Mouse (Mus musculus): ENCODE results near the gene Zcchc4. TPM values are rescaled to one million over a fixed set of nuclear protein-coding genes. Genes with fewer than 3 reads are reported as not detected.

Zcchc4 gene
- polyA plus RNA-seq, 1 experiment from 2014 or later: 13.0 TPM

DNA sequence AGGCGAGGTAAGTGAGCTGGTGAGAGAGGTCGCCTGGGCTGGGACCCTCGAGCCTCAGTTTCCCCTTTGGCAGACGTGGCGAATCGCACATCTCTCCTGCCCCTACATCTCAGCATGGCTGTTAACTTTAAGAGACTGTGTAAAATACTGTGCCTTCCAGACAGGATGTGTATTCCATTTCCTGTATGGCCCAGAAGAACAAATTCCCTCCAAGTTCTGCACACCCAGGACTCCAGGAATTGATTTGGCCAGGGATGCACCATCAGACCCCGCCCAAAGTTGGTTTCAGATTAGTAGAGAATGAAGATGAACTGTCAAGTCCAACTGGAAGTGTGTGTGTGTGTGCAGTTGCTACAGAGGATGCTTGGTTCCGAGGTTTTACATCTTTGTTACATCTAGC is 59.2 kb downstream of the Zcchc4 start:
- 6% methylated on average over 8 of the region's 8 CpGs for WGBS
- Histone ChIP-seq H3K4me3 (replicated peaks) (peak overlapping the region; percentile 72), H3K27me3 (replicated peaks) (no peaks in the 10 kb centered on the region), H3K4me2 (peak overlapping the region; percentile 64), H3K9ac (peak overlapping the region; percentile 82), H3K4me1 (peaks cover 11% of the 10 kb centered on the region), H3K9me3 (no peaks in the 10 kb centered on the region), H3K27ac (peak overlapping the region; percentile 92), H3K36me3 (peaks cover 19% of the 10 kb centered on the region; the same call in 1 of the 2 replicates)
- ATAC-seq (ENCODE audit: insufficient read depth, low FRiP score, low read depth): no peak

DNA sequence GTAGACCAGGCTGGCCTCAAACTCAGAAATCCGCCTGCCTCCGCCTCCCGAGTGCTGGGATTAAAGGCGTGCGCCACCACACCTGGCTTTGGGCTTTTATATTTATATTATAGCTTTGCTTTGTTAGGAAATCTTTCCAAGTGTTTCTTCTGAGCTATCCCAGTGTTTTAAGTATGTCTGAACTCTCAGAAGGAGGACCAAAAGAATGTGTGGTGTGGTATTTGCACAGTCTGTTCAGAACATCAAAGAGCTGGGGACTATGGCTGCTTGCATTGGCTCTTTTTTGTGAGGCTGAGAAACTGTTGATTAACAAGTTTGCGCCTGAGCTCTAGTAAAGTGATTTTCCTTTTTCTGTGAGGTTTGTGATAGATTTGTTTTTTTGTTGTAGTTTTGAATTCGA is 69.1 kb downstream of the Zcchc4 start:
- Histone ChIP-seq H3K27me3 (replicated peaks) (no peaks in the 10 kb centered on the region), H3K4me2 (no peak overlapping the region), H3K36me3 (peaks cover 25% of the 10 kb centered on the region), H3K9me3 (no peaks in the 10 kb centered on the region), H3K4me1 (no peaks in the 10 kb centered on the region), H3K9ac (no peak overlapping the region), H3K4me3 (replicated peaks) (no peak overlapping the region), H3K27ac (no peak overlapping the region)
- WGBS: 81% methylated on average over 7 of the region's 7 CpGs
- ATAC-seq (ENCODE audit: insufficient read depth, low FRiP score, low read depth): no peak

GRCm38 (mm10) chr5:52855727-52856126 is 80.5 kb downstream of the Zcchc4 start:
- Histone ChIP-seq H3K4me3 (replicated peaks) (no peak overlapping the region), H3K9me3 (no peaks in the 10 kb centered on the region), H3K27ac (no peak overlapping the region), H3K27me3 (replicated peaks) (no peaks in the 10 kb centered on the region), H3K4me1 (no peaks in the 10 kb centered on the region), H3K9ac (no peak overlapping the region), H3K4me2 (no peak overlapping the region), H3K36me3 (peaks cover 37% of the 10 kb centered on the region)
- WGBS: 87% methylated on average over 5 of the region's 5 CpGs
- no peak for ATAC-seq (ENCODE audit: insufficient read depth, low FRiP score, low read depth)

- Histone ChIP-seq H3K27me3 (replicated peaks) (no peaks in the 10 kb centered on the region), H3K27ac (no peak overlapping the region), H3K9ac (no peak overlapping the region), H3K9me3 (no peaks in the 10 kb centered on the region), H3K4me3 (replicated peaks) (no peak overlapping the region), H3K4me2 (no peak overlapping the region), H3K36me3 (peaks cover 51% of the 10 kb centered on the region), H3K4me1 (peaks cover 3% of the 10 kb centered on the region; the same call in 1 of the 2 replicates)
- no peak for ATAC-seq (ENCODE audit: insufficient read depth, low FRiP score, low read depth)
- 87% methylated on average over 8 of the region's 8 CpGs for WGBS
Observed at GRCm38 (mm10) chr5:52864446-52864845, 89.2 kb downstream of the Zcchc4 start.

- H3K4me1 ChIP-seq: peaks cover 3% of the 10 kb centered on the region; the same call in 1 of the 2 replicates
- peaks cover 41% of the 10 kb centered on the region for H3K36me3 ChIP-seq
- WGBS: 37% methylated on average over 9 of the region's 9 CpGs
- peak overlapping the region; percentile 64 for H3K27ac ChIP-seq
- no peaks in the 10 kb centered on the region for H3K27me3 ChIP-seq (replicated peaks)
- no peak overlapping the region for H3K4me3 ChIP-seq (replicated peaks)
- no peak overlapping the region for H3K9ac ChIP-seq
- H3K9me3 ChIP-seq: no peaks in the 10 kb centered on the region
- peak; percentile 81; the same call in 1 of the 2 replicates for ATAC-seq (ENCODE audit: insufficient read depth, low FRiP score, low read depth)
- no peak overlapping the region for H3K4me2 ChIP-seq
Observed at GRCm38 (mm10) chr5:52865825-52866224, 90.6 kb downstream of the Zcchc4 start.

DNA sequence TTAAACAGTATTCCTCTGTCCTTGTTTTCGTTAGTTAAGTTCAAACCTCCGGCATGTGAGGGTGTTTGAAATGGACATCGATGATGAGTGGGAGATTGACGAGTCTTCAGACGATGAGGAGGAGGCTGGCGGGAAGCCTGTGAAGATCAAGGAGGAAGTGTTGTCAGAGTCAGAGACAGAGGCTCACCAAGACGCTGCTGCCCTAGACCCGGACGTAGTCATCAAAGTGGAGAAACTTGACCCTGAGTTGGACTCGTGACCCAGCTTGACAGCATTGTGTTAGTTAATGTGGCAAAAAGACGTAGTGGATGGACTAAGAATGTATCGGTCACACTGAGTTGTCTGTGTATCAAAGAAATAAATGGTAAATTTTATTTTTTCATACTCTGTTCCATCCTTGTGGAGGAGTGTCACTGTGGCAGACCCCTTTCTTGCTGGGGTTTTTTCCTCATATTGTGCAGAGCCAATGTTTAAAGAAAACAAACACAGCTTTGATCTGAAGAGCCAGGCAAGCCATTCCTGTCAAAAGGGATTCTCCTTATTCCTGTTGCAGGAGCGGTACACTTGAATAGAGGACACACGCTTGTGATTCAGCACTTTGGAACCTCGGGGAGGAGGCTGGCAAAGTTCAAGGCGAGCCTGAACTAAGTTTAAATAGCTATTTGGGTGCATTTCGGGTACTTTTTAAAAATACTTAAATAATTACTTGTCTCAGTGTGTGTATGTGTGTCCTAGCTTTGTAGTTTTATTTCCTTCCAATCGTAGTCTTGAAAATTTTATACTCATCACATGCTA is 91.3 kb downstream of the Zcchc4 start:
- H3K9ac ChIP-seq: no peak overlapping the region
- ATAC-seq (ENCODE audit: insufficient read depth, low FRiP score, low read depth): no peak
- 79% methylated on average over 18 of the region's 18 CpGs for WGBS
- no peaks in the 10 kb centered on the region for H3K27me3 ChIP-seq (replicated peaks)
- no peak overlapping the region for H3K27ac ChIP-seq
- H3K4me2 ChIP-seq: no peak overlapping the region
- no peaks in the 10 kb centered on the region for H3K9me3 ChIP-seq
- H3K36me3 ChIP-seq: peaks cover 37% of the 10 kb centered on the region
- peaks cover 3% of the 10 kb centered on the region; the same call in 1 of the 2 replicates for H3K4me1 ChIP-seq
- H3K4me3 ChIP-seq (replicated peaks): no peak overlapping the region

DNA sequence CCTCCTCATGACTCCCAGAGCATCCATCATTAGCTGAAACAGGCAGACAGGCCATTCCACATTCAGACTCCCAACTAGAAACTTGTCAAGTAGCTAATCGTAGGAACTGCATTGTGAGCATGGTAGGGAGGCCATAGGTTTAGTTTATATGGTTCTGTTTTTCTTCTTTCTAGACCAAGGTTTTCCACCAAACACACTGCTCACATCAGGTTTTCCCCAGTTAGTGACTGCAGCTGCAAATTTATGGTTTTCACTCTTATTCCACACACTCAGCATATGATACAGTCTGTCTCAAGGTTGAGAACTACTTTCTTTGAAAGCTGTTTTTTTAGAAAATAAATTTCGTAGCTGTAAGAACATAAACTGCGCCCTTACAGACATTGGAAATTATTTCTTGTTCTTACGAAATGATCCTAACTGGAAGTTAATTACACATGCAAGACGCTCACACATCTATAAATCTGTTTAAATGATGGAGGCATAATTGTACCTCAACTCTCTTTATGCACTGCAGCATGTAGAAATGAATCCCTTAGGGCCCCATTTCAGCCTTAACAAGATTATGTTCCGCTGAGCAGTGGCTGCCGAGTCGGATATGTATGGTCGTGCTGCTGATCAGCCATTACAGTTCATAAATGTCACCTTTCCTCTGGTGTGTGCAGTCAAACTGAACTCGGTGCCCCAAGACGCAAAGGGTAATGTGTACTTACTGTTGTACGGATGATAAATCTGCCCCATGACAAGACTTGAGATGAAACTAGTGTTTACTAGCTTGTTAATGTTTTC is 93.9 kb downstream of the Zcchc4 start:
- Histone ChIP-seq H3K27ac (no peak overlapping the region), H3K9ac (no peak overlapping the region), H3K4me3 (replicated peaks) (no peak overlapping the region), H3K4me1 (peaks cover 3% of the 10 kb centered on the region; the same call in 1 of the 2 replicates), H3K9me3 (no peaks in the 10 kb centered on the region), H3K36me3 (peaks cover 25% of the 10 kb centered on the region), H3K27me3 (replicated peaks) (no peaks in the 10 kb centered on the region), H3K4me2 (no peak overlapping the region)
- ATAC-seq (ENCODE audit: insufficient read depth, low FRiP score, low read depth): no peak
- 78% methylated on average over 12 of the region's 12 CpGs for WGBS

- Histone ChIP-seq H3K36me3 (peaks cover 17% of the 10 kb centered on the region), H3K4me2 (no peak overlapping the region), H3K4me3 (replicated peaks) (no peak overlapping the region), H3K27me3 (replicated peaks) (no peaks in the 10 kb centered on the region), H3K9me3 (no peaks in the 10 kb centered on the region), H3K27ac (no peak overlapping the region), H3K4me1 (no peaks in the 10 kb centered on the region), H3K9ac (no peak overlapping the region)
- ATAC-seq (ENCODE audit: insufficient read depth, low FRiP score, low read depth): no peak
- 24% methylated on average over 1 of the region's 1 CpGs for WGBS
Observed at GRCm38 (mm10) chr5:52871461-52871860, 96.3 kb downstream of the Zcchc4 start.

DNA sequence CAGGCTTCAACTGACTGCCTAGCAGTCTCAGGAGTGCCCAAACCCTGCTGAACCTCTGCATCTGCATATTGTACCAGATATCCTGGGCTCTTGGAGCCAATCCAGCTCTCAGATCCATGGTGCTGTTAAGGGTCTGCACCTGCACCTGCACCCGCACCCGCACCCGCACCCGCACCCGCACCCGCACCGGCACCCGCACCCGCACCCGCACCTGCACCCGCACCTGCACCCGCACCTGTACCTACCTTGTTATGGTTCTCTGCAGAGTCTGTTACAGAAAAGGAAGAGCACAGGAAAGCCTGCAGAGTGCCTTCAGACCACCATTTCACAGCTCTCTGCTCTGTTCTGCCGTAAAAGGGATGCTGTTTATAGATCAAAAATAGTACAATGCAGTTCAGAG is 96.8 kb downstream of the Zcchc4 start:
- Histone ChIP-seq H3K27ac (no peak overlapping the region), H3K4me3 (replicated peaks) (no peak overlapping the region), H3K9me3 (no peaks in the 10 kb centered on the region), H3K36me3 (peaks cover 17% of the 10 kb centered on the region), H3K4me1 (no peaks in the 10 kb centered on the region), H3K27me3 (replicated peaks) (no peaks in the 10 kb centered on the region), H3K9ac (no peak overlapping the region), H3K4me2 (no peak overlapping the region)
- 96% methylated on average over 13 of the region's 13 CpGs for WGBS
- no peak for ATAC-seq (ENCODE audit: insufficient read depth, low FRiP score, low read depth)

Other genes with a start within 250 kb of the Zcchc4 start
- gene Lgi2, start 208.9 kb upstream of the Zcchc4 start, polyA plus RNA-seq (2015; fragmentation: Nextera tagmentation; extraction: Ambion mirVana): 14.1 and 16.1 TPM in 2 replicates
- gene Sepsecs, start 105.7 kb upstream of the Zcchc4 start, polyA plus RNA-seq (2015; fragmentation: Nextera tagmentation; extraction: Ambion mirVana): 9.4 and 10.7 TPM in 2 replicates
- 25.1 and 26.8 TPM in 2 replicates for gene Pi4k2b, start 33.8 kb upstream of the Zcchc4 start, polyA plus RNA-seq (2015; fragmentation: Nextera tagmentation; extraction: Ambion mirVana)
- gene Anapc4, start 58.6 kb downstream of the Zcchc4 start, polyA plus RNA-seq (2015; fragmentation: Nextera tagmentation; extraction: Ambion mirVana): 86.1 and 92.0 TPM in 2 replicates